Mouse (Mus musculus): ENCODE data around the gene Siglech.
"Not testable (repeated sequence)": the region's sequence is repeated elsewhere in the genome, so short reads cannot be mapped to it uniquely, and the experiment has no call there.

Siglech gene

GRCm38 (mm10) chr7:55767926-55768325, at the start of gene Siglech:
Siglech (plus strand) TSS chr7:55768178.
- no peak for DNase-seq

DNA sequence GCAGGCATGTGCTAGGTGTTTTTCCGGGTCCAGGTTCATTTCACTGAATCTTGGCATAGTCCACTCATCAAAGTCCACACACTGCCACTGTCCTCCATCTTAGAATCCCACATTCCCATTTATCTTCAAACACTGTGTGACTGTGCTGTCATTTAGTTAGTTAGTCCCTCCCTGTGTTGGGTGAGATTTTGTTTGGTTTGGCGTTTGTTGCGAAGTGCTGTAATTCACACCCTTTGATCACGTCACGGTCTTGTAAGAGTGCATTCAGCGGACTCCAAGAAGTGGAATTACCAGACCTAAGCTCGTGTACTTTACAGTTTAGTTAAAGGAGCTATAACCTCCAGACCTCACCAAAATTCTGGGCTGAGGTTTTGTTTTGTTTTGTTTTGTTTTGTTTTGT, 45.3 kb upstream of the Siglech start:
- no peak for DNase-seq

- DNase-seq: peak; percentile 20 to 38
Measured at GRCm38 (mm10) chr7:55728903-55729302, 39.1 kb upstream of the Siglech start.

GRCm38 (mm10) chr7:55734483-55734882, 33.5 kb upstream of the Siglech start:
- DNase-seq: no peak

DNA sequence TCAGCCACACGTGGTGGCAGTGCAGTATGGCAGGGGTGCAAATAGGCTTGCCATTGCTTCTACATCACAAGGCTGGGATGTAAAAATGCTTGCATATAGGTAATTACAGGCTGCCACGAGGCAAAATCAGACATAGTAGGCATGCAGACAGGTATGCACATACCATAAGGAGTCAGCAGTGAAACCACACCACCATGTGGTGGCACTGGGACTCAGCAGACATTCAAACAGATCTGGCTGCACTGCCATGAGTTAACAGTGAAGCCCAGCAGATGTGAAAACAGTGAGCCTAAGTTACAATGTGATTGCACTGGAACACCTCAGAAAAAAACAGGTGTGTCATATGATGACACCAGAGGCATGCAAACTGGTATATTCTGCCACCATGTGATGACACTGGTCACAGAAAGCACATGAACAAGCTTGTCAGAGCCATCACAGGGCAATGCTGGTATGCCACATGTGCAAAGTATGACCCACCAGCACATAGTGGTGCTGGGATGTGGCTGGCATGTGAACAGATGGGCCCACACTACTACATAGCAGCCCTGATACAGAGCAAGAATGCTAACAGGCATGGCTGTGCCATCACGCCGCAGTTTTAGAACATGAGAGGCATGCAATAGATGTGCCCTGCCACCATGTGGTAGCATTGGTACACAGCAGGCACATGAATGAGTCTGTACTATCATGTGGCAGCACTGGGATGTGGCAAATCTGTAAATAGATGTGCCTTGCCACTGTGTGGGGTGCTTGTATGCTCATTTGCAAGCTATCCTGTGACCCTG, 30.7 kb upstream of the Siglech start:
- DNase-seq: peak; percentile 48 to 53

- no peak for DNase-seq
Measured at GRCm38 (mm10) chr7:55743614-55744267, 24.2 kb upstream of the Siglech start.

GRCm38 (mm10) chr7:55744566-55745220, 23.3 kb upstream of the Siglech start:
- peak; percentile 57 to 60 for DNase-seq

GRCm38 (mm10) chr7:55750841-55751240, 17.1 kb upstream of the Siglech start:
- DNase-seq: no peak

DNA sequence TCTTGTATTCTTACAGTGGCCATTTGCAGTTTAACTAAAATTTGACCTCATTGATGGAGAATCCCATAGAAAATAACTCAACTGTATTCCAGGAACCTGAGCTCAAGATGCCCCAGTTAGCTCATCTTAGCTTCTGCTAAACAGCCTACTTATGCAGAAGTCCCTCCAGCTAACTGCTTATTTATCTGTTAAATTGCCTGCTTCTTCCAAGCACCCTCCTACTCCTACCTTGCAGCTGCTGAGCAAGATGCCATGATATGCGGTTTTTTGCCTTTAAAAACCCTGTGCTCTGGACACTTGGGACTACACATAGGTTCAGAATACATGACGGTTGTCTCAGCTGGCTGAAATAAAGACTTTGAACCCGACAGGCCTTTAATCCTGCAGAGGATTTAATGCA, 8.6 kb upstream of the Siglech start:
- DNase-seq: no peak

DNA sequence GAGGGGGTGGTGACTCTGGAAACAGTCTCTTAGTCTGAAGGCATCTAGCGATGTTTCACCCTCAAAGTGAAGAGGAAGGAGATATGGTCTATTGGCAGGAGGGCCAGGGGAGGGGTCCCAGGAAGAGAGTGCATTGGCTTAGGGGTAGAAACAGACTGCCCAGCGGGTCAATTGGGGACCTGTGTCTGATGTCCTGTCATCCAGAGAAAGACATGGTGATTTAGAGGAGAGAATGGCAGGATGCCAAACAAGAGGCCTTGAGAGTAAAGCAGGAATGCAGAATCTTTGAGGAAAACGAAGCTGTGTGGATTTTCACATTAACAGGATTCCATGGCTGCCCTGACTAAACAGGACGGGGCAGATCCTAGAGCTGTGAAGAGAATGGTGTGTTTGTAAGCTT, 12.0 kb downstream of the Siglech start:
- no peak for DNase-seq

GRCm38 (mm10) chr7:55782493-55782892, 14.5 kb downstream of the Siglech start:
- DNase-seq: no peak

DNA sequence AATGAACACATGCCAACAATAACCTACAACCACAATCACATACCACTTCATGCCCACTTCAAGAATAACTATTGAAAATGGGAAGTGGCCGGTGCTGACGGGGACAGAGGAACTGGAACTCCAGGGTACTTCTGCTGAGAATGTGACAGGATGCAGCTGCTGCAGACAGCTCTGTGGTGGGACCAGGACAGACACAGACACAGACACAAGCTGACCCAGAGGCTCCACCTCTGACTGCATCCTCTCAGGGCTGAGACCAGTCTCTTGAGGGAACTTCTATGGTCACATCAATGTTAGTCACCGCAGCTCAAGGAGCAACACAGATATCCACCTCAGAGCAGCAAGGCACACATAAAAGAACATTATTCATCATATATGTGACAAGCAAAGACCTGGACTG, 16.6 kb downstream of the Siglech start:
- no peak for DNase-seq

DNA sequence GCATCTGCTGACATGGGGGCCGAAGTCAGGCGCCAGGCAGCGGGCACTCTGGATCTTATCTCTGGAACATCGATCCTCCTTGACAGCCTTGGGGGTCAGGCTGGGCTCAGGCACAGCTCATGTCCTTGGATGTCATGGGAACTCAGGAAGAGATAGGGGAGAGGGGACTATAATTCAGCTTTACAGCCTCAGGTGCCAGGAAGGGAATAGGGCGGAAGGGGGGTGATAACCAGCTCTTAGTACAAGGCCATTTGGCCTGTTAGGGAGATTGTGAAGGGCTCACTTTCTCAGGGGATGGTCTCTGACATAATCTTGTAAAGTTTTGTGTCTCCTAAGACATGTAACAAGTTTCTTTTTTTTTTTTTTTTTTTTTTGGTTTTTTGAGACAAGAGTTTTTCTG, 22.6 kb downstream of the Siglech start:
- not testable (repeated sequence) for DNase-seq

DNA sequence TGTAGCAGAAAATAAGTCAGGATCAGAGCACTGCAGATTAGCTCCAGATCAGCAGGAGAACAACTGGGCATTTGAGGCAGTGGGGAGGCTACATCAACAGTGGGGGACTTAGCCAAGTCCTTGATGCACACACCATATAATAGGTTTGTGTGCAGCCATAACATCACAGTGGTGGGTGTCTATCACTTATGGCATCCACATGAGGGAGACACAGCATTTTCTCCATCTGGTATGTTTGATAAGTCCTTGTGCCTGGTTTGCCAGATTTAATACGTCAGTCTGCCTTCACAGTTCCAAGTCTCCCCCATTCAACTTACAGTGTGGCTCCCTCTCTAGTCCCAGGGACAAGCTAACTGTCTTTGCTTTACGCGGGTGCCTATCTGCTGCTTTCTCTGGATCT, 24.3 kb downstream of the Siglech start:
- no peak for DNase-seq

- DNase-seq: peak in 1 of 2 experiments; percentile 11
Measured at GRCm38 (mm10) chr7:55793236-55793951, 25.4 kb downstream of the Siglech start.

DNA sequence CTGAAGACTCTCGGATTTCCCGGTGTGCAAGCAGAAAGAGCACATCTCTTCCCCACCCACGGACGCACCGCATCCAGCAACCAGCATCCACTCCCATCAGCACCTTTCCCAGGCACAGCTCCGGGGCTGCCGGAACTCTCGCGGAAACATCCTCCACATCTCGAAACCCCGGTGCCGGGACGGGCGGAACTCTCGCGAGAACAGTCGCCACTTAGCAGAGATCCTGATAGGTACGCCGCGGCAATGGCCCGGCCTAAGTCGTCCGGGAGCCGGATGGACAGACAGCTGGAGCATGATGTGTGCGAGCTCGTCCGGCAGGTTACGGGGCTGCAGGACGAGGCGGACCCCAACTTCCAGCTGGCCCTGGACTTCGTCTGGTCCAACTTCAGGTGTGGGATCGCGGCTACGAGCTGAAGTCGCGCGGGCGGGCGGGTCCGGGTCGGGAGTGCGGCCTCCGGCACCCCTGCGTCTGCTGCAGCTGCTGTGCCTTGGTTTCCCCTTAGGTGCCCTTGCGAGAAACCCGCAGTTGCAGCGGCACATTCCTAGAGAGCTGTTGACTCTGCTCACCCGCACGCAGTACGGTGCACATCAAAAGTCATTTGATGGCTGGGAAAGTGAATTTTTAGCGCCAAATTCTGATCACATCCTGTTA, 26.1 kb downstream of the Siglech start, which contains the start of gene Tubgcp5:
Tubgcp5 (plus strand) TSS at position 203 of the 652 bp plus-strand sequence.
- peak; percentile 96 to 98 for DNase-seq

GRCm38 (mm10) chr7:55799981-55800380, 32.0 kb downstream of the Siglech start:
- DNase-seq: no peak

DNA sequence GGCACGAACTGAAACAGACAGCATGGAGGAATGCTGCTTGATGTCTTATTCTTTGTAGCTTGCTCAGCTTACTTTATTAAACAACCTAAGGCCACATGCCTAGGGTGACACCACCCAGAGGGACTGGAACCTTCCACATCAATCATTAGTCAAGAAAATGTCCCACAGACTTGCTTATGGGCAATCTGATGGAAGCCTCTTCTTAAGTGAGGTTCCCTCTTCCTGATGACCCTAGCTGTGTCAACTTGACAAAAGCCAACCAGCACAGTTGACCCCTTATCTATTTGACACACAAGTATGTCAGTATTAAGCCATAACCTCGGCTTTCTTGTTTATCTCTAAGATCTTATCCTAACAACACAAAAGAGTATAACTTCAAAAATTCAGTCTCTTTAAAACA, 42.0 kb downstream of the Siglech start:
- no peak for DNase-seq

DNA sequence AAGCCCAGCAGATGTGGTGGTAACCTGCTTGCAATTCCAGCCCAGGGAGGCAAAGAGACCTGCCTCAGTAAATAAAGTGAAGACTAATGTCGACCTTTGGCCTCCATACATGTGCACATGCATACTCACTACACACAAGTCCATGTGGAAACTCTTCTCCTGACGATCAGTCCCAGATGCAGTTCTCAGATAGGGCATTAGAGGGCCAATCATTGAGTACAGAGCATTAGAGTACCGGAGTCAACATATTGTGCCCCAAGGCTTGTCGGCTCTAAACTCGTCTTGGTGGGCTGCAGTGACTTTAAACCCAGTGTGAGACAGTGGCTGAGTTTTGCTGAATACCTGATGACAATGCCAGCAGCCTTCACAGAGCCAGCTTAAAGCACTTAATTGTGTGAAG, 56.5 kb downstream of the Siglech start:
- no peak for DNase-seq

GRCm38 (mm10) chr7:55827551-55827950, 59.6 kb downstream of the Siglech start:
- DNase-seq: no peak
